Comparison of ENCODE assay signal across 10 mouse cellular contexts in genomic region chr5:33726081-33726647, GRCm38 (mm10). TPM values are rescaled to one million over a fixed set of nuclear protein-coding genes. Genes with fewer than 3 reads are reported as not detected.
DNase-seq lines count a peak whose midpoint lies in the region; ATAC-seq lines count a peak whose summit lies in the region.
"Had no signal": no experiment of that assay in that cellular context is flagged by ENCODE, and none has a peak within 500 bp of the region (broad histone marks: within the 10 kb centered on the region; RNA-seq: fewer than 3 reads in every experiment).

No protein-coding gene starts in this region.

- H3K36me3 ChIP-seq in heart, embryonic 10.5 days, result peaks cover 34% of the 10 kb centered on the region; the same call in 1 of the 2 replicates
- H3K36me3 ChIP-seq: heart, embryonic 15.5 days had no signal

- DNase-seq in frontal cortex, postnatal 10 days (ENCODE audit: low spot score in 2 of 2), result peak; percentile 31 to 65
- no peak for DNase-seq in frontal cortex, adult 2 months (ENCODE audit: extremely low spot score in 1 of 2, low spot score in 1 of 2)
- DNase-seq in right cerebral cortex, postnatal 10 days (ENCODE audit: low spot score in 2 of 2), result peak; percentile 78 to 83
- DNase-seq in right cerebral cortex, postnatal 25 days, result no peak
- peak; percentile 68 for DNase-seq in lung, postnatal 14 days
- no peak for DNase-seq in heart, embryonic 10.5 days (ENCODE audit: low spot score)
- no peak for DNase-seq in heart, adult 8-10 months (ENCODE audit: low spot score)

- no peak overlapping the region for H3K4me3 ChIP-seq in heart, embryonic 10.5 days
- H3K4me3 ChIP-seq: heart, embryonic 15.5 days had no signal

- WGBS in heart, embryonic 10.5 days, result 76% methylated on average over 7 of the region's 7 CpGs

- peaks cover 71% of the 10 kb centered on the region for H3K27me3 ChIP-seq in heart, embryonic 10.5 days (ENCODE audit: insufficient read depth, poor library complexity, severe bottlenecking)

- peaks cover 36% of the 10 kb centered on the region for H3K4me1 ChIP-seq in heart, embryonic 10.5 days

- ATAC-seq in granulocyte monocyte progenitor cell, adult 5-6 weeks (replicated peaks; ENCODE audit: poor library complexity, severe bottlenecking), result no peak

- no peak overlapping the region for H3K27ac ChIP-seq in heart, embryonic 10.5 days
- H3K27ac ChIP-seq: heart, embryonic 15.5 days had no signal

- no peaks in the 10 kb centered on the region for H3K9me3 ChIP-seq in heart, embryonic 10.5 days
- H3K9me3 ChIP-seq: heart, embryonic 15.5 days had no signal

RNA-seq across cellular contexts. Expression of gene Fgfr3, which starts 4.7 kb away (rescaled TPM):
- polyA plus RNA-seq in frontal cortex, adult 2 months (2012; rRNA removed), result 120 and 135 TPM in 2 replicates
- total RNA-seq in granulocyte monocyte progenitor cell, adult 5-6 weeks (2014; fragmentation: Nextera tagmentation), result not detected in 2 replicates
- not detected in 2 replicates for total RNA-seq in granulocyte monocyte progenitor cell, adult 5-6 weeks (2017)
- 5.8 and 8.6 TPM in 2 replicates for polyA plus RNA-seq in heart, embryonic 10.5 days (2016; fragmentation: Nextera tagmentation; extraction: Ambion mirVana)
- total RNA-seq in heart, adult 8-10 months (2022), result 10 to 100 TPM in 2 of 4 experiments, 1 to 10 TPM in 2; 5.7 to 10.7 (median 9.3) TPM
- total RNA-seq: neutrophil, adult 5-6 weeks had no signal

RNA-seq across cellular contexts. Expression of gene Letm1, which starts 56.5 kb away (rescaled TPM):
- polyA plus RNA-seq in frontal cortex, adult 2 months (2012; rRNA removed), result 51.1 and 56.2 TPM in 2 replicates
- 24.5 and 25.3 TPM in 2 replicates for total RNA-seq in granulocyte monocyte progenitor cell, adult 5-6 weeks (2014; fragmentation: Nextera tagmentation)
- 19.9 and 22.3 TPM in 2 replicates for total RNA-seq in granulocyte monocyte progenitor cell, adult 5-6 weeks (2017)
- polyA plus RNA-seq in heart, embryonic 10.5 days (2016; fragmentation: Nextera tagmentation; extraction: Ambion mirVana), result 53.2 and 56.3 TPM in 2 replicates
- 100 to 1,000 TPM; 135 to 149 (median 141) TPM for total RNA-seq in heart, adult 8-10 months (2022)

Comparison
In these comparisons a context has a peak if more than half of its experiments do, and no peak if none do; other contexts are left out.
1. DNase-seq: peak in frontal cortex, postnatal 10 days (2 of 2), right cerebral cortex, postnatal 10 days (2 of 2) and lung, postnatal 14 days (single experiment); none in frontal cortex, adult 2 months (0 of 2), right cerebral cortex, postnatal 25 days (single experiment), heart, embryonic 10.5 days (single experiment) and heart, adult 8-10 months (single experiment).
2. RNA of gene Fgfr3, which starts 4.7 kb away (total RNA-seq): 5.7 to 10.7 TPM in heart, adult 8-10 months; not detected in granulocyte monocyte progenitor cell, adult 5-6 weeks; every median in the first group is over 4 times any median in the second.
3. RNA of gene Letm1, which starts 56.5 kb away (total RNA-seq): 135 to 149 TPM in heart, adult 8-10 months; 19.9 to 25.3 TPM in granulocyte monocyte progenitor cell, adult 5-6 weeks; every median in the first group is over 4 times any median in the second.